Mouse (Mus musculus) CD4-positive, CD25-positive, alpha-beta regulatory T cell, adult 2 months (primary cell): ENCODE data around the gene Hist1h3i.
"Not testable (repeated sequence)": the region's sequence is repeated elsewhere in the genome, so short reads cannot be mapped to it uniquely, and the experiment has no call there.

ENCODE experiments used
- DNase-seq: peaks from one replicate; pipeline ENCODE4 v3.0.0-alpha.2; 2012; ENCODE audit warnings: low read depth, low spot score

Gene Hist1h3i

DNA sequence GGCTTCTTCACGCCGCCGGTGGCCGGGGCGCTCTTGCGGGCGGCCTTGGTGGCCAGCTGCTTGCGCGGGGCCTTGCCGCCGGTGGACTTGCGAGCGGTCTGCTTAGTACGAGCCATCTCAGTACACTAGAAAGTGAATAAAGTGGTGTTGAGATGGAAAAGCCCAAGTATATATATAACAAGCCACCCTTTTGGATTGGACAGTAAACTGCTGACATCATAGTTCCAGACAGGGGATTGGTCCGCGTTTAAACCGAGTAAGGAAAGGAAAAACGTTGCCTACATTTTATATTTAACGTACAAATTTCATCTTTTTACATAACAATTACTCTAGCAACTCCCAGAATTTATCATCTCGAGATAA lies at the start of gene Hist1h3i:
Hist1h3i (minus strand) TSS at position 116 of the 363 bp plus-strand sequence.
- peak; percentile 86 for DNase-seq

DNA sequence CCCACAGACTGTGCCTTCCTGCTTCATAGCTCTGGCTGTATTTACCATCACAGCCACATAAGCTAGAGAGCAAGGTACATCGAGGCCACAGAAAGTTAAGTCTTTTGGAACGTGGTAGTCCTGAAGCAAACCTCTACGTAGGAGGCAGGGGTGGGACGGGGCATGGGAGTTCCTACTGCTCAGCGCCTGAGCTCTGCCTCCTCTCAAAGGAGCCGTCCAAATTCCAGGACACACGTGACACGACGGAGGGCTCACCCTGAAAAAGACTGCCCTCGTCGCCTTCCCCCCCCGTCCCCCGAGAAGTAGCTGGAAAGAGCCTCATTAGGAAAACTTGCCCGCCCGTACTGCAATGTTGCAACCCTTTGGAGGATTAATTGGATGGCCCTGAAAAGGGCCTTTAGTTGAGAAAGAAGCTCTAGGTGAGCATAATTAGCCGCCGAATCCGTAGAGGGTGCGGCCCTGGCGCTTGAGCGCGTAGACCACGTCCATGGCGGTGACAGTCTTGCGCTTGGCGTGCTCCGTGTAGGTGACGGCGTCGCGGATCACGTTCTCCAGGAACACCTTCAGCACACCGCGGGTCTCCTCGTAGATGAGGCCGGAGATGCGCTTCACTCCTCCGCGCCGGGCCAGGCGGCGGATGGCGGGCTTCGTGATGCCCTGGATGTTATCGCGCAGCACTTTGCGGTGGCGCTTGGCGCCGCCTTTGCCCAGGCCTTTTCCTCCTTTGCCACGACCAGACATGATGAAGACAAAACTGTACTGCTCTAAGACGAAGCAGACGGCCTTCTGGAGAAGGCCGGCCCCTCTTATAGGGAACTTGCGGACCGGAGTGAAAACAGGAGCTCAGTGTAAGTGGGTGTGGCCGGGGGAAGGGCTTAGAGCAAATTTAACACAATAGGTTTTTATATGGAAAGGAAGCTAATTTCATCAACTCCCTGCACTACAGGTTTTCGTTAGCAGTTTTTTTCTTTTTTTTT lies 48.5 kb upstream of the Hist1h3i start, which contains the start of gene Hist1h4n:
Hist1h4n (minus strand) TSS at position 779 of the 977 bp plus-strand sequence.
- DNase-seq, result not testable (repeated sequence)

DNA sequence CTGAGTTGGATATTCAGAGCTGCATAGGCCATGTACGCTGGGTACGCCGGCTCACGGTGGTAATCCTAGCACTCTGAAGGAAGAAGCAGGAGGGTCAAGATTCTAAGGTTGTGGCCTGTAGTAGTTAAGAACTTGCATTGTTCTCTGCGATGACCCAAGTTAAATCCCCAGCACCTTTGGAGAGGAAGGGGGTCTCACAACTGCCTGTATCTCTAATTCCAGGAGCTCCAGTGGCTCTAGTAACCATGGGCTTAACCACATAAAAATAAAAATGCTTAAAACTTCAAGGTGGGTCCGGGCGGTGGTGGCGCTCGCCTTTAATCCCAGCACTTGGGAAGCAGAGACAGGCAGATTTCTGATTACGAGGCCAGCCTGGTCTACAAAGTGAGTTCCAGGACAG lies 47.2 kb upstream of the Hist1h3i start:
- no peak for DNase-seq

DNA sequence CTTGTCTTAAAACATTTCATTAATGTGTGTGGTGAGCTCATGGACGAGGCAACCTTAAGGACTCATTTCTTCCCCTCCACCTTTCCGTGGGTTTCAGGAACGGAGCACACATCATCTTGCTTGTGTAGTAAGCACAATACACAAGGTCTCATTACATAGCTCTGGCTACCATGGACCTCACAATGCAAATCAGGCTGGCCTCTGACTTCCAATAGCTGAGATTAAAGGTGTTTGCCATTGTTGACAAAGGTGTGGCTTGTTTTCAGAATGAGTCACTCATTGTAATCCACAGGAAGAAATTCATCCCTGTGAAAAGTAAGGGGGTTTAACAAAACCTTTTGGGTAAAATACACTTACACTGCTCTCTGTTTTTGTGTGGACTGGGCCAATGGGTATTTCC lies 45.3 kb upstream of the Hist1h3i start:
- DNase-seq, result no peak

DNA sequence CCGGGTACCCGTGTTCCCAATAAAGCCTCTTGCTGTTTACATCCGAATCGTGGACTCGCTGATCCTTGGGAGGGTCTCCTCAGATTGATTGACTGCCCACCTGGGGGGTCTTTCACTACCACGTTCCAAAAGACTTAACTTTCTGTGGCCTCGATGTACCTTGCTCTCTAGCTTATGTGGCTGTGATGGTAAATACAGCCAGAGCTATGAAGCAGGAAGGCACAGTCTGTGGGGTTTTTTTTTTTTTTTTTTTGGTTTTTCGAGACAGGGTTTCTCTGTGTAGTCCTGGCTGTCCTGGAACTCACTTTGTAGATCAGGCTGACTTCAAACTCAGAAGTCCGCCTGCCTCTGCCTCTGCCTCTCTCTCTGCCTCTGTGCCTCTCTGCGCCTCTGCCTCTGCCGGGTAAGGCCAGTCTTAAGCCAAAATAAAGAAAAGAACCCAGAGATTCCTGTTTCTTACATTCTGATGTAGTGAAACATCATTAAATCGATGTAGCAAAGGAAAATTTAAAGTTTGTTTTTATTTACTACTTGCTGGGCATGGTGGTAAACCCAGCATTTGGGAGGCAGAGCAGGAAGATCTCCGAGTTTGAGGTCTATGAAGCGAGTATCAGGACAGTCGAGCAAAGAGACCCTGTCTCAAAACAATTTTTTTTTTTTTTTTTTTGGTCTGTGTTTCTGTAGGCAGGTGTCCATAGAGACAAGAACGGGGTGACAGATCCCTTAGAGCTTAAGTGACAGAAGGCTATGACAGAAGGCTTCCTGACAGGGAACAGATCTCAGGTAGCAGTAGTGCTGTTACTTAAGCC lies 37.1 kb upstream of the Hist1h3i start:
- DNase-seq, result not testable (repeated sequence)

DNA sequence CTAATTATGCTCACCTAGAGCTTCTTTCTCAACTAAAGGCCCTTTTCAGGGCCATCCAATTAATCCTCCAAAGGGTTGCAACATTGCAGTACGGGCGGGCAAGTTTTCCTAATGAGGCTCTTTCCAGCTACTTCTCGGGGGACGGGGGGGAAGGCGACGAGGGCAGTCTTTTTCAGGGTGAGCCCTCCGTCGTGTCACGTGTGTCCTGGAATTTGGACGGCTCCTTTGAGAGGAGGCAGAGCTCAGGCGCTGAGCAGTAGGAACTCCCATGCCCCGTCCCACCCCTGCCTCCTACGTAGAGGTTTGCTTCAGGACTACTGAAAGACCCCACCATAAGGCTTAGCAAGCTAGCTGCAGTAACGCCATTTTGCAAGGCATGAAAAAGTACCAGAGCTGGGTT lies 28.9 kb upstream of the Hist1h3i start:
- not testable (repeated sequence) for DNase-seq

DNA sequence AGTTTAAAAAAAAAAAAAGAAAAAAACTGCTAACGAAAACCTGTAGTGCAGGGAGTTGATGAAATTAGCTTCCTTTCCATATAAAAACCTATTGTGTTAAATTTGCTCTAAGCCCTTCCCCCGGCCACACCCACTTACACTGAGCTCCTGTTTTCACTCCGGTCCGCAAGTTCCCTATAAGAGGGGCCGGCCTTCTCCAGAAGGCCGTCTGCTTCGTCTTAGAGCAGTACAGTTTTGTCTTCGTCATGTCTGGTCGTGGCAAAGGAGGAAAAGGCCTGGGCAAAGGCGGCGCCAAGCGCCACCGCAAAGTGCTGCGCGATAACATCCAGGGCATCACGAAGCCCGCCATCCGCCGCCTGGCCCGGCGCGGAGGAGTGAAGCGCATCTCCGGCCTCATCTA lies 28.4 kb upstream of the Hist1h3i start, which contains the start of gene Hist1h4m:
Hist1h4m (plus strand) TSS at position 208 of the 400 bp plus-strand sequence.
- DNase-seq, result not testable (repeated sequence)

DNA sequence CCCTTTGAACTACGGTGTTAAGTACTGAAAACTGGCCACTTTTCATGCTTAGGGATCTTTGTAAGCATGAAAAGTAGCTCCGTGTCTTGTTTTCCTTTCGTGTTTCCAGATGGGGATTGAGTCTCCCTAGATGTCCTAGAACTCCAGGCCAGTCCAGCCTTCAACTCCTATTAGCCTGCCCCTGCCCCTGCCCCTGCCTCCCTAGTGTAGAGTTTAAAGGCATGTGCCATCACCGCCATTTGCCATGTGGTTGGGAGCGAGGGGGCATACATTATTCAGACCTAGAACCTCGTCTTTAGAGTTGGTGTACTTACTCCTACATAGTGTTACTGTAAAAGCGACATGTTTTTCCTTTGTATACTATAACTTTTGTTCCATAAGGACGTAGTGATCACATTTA lies 27.9 kb upstream of the Hist1h3i start:
- not testable (repeated sequence) for DNase-seq

DNA sequence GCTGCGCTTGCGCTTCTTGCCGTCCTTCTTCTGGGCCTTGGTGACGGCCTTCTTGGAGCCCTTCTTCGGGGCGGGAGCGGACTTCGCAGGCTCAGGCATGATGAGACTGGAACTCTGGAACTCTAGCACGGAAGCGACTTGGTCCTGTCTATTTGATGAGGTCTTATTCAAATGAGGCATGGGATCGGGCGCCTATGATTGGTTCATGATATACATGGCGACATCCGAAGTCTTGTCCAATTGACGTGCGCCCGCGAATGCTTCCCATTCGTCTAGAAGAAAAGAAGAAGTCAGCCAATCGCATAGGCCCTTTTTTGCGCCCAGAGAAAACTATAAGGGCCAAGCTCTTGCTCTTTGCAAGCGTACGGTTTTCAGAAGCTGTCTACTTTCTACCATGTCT lies 26.9 kb upstream of the Hist1h3i start, which contains the start of the genes Hist1h2bq and Hist1h2ao:
Hist1h2bq (minus strand) TSS at position 125 of the 400 bp plus-strand sequence.
Hist1h2ao (plus strand) TSS at position 393 of the 400 bp plus-strand sequence.
- DNase-seq, result not testable (repeated sequence)

DNA sequence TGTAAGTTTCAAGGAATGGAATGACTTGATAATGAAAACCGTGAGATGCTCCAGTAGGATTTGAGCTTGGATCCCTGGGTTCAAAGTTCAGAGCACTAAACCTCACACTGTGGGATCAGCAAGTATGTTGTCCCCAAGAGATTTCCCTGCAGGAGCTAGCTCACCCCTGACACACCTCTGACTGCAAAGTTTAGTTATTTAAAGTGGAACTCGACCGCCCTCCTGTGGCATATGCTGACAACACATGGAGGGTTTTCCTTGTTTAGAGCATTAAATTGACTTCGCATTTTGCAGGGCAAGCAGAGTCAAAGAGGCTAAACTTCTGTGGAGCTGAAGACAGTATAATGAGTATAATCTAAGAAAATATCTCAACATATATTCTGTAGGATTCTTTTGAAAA lies 19.9 kb upstream of the Hist1h3i start:
- DNase-seq, result not testable (repeated sequence)

DNA sequence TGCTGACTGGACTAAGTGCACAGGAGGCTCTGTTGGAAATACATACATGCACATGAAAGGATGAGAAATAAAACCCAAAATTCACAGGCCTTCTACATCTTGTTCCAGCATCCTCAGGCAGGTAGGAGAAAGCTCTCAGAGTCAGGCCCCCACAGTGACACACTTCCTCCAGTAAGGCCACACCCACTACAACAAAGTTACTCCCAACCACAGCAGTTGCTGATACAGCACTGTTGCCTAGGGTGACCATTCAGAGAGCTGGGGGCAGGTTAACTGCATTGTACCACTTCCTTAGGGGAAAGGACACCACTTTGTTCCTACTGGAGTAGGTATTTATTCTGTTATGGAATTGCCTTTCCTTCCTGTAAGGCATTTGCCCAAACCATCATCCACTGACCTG lies 14.0 kb upstream of the Hist1h3i start:
- not testable (repeated sequence) for DNase-seq

DNA sequence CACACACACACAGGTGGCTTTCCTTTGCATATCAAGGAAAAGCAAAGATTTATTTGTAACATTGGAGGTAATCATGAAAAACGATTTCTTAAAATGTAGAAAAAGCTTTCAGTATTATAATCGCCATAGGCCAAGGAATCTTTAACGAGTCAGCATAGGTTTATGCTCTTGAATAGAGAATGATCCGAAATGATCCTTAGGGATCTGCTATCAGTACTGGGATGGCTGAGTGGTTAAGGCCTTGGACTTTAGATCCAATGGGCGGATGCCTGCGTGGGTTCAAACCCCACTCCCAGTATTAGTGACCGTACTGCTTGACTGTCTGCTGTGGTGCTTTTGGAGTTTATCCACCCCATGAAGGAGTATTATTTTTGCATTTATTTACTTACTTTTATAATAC lies 12.4 kb upstream of the Hist1h3i start:
- DNase-seq, result no peak

DNA sequence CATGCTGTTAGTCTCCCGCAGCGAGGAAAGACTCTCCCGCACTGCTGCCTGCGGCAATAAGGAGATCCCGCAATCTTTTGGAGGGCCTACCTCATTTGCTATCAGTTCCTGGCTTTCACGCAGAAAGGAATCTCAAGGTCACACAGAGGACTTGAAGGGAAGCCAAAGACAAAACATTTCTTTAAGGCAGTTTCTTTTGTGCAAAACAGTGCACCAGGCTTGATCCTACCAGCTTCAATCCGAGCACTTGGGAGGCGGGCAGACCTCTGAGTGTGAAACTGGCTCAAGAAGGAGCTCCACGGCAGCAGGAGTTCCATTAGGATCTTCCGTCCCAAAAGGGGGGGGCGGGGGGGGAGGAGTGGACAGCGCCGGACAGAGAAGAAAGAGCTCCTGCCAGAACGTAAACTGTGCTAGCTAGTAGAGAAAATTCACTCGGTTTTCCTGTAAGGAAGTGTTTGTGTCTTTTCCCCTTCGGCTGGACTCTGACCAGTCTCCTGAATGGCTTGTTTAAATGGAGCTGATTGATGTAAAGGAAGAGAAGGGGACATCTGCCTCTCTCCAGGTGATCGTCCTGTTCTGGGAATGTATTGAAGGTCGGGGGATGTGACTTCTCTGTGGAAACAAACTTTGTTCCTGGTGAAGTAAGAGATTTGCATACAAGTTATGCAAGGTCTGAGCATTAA lies 7.6 kb upstream of the Hist1h3i start:
- DNase-seq, result no peak

DNA sequence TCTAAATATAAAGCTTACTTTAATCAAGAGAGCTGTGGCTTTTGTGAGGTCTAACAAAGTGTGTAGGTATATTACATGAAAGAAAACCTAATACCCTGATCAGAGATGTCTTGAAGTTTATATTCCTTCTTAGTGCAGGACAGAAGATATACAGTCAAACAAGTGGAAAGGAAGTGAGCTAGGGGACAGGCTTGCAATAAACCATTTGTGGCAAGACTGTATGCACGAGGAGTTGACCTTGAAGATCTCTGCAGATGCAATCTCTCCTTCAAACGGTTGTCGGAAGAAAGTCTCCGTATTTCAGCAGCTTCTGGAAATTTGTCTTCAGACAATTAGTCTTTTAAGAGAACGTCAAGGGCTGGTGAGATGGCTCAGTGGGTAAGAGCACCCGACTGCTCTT lies 6.8 kb upstream of the Hist1h3i start:
- DNase-seq, result no peak

DNA sequence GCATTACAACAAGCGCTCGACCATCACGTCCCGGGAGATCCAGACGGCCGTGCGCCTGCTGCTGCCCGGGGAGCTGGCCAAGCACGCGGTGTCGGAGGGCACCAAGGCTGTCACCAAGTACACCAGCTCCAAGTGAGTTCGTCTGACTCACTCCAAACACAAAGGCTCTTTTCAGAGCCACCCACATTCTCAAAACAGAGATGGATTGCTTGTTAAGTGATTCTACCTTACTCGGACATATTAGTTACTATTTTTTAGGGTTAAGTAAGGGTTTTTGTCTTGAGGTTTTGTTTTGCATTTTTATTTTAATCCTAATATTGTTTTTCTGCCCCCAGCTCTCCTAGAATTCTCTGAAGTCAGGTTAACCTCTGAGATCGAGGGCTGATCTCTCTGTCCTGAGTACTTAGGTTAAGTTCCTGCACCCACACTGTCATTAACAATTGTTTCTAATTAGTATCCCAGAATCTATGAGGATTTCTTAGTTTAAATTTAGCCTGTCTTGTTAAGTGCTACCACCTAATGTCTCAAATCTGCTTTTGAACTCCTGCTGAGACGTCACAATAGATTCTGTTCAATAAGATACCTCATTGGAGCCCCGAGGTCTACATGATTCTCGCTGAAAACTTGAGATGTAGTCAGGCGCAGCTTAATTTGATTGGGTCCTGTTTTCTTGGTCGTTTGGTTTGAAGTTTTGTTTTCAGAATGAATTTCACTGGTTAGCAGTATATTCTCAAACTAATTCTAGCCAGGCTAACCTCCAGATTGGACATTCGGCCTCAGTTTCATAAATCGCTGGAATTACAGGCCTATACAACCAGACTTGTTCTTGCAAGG lies 4.8 kb upstream of the Hist1h3i start:
- DNase-seq, result no peak

DNA sequence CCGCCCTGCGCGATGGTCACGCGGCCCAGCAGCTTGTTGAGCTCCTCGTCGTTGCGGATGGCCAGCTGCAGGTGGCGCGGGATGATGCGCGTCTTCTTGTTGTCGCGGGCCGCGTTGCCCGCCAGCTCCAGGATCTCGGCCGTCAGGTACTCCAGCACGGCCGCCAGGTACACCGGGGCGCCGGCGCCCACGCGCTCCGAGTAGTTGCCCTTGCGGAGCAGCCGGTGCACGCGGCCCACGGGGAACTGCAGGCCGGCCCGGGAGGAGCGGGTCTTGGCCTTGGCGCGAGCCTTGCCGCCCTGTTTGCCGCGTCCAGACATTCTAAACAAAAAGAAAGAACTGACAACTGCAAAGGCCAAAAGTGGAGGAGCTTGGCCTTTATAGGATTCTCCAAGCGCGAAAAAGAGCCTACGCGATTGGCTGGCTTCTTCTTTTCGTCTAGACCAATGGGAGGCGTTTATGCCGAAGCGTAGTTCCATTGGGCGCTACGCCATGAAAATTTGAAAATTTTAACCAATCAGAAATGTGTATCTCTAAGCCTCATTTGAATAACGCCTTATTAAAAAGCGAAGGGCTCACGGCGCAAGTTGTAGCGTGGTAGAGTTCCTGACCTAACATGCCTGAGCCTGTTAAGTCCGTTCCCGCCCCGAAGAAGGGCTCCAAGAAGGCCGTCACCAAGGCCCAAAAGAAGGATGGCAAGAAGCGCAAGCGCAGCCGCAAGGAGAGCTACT lies 3.9 kb upstream of the Hist1h3i start, which contains the start of the genes Hist1h2an and Hist1h2bp:
Hist1h2an (minus strand) TSS at position 320 of the 731 bp plus-strand sequence.
Hist1h2bp (plus strand) TSS at position 563 of the 731 bp plus-strand sequence.
- peak; percentile 92 for DNase-seq

DNA sequence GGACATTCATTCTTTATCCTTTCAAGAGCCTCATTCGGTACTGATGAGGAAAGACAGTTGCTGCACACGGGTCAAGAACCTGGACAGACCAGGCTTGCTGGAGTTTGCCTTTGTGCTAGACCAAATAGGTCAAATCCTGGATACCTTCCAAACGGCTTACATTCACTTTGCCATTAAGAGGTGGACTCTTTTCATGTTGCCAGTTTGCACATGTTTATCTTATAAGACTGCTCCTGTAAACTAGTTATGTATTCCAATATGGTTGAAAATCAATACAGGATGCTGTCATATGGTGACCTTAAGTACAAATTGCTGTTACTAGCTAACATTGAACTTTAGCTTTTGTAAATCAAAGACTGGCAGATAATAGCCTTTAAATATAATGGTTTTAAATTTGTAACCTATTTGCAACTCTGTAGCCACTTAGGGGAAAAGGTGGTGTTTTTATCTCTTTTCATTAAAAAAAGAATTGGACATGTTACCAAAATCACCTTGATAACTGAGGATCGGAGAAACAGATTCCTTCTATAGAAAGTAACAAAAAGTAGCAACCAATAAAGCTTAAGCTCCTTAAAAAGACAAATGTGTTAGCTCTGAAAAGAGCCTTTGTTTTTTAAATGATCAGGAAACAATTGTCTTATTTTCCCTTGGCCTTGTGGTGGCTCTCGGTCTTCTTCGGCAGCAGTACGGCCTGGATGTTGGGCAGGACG lies 3.2 kb upstream of the Hist1h3i start:
- DNase-seq, result peak; percentile 25

DNA sequence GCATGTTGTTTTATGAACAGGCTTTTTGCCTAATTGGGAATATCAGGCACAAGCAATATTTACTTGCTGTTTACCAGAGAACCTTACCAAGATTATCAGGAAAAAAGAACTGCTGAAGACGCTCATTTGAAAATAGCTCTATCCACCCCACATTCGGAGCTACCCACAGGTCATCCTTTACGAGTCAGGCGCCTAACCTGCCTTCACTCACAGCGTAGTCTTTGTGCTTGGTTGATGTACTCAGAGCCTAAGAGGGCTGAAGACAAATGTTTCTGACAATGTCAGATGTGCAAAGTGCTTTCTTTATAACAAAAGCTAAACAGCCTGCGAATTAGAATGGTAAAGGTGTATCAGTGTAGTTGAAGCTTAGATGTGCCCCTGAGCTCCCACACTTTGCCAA lies 1.1 kb upstream of the Hist1h3i start:
- DNase-seq, result no peak

DNA sequence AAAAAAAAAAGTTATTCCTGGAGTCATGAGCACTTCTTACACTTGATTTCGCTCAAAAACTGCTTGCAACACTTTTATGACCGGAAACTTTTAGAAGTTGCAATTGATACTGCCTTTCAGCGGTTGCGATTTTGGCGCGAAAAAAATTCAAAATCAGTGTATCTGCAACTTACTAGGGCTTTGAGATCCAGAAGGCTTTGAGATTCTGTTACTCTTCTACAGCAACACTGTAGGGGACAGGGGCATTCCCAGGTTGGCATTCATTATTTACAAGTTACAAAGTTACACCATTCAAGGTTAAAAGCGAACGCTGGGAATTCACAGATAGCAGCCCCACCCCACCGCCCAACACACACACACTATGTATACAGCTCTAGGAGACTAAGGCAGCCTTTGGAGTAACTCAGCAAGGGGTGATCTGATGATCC lies 578 bp upstream of the Hist1h3i start:
- DNase-seq, result peak; percentile 68
